Mouse (Mus musculus) CH12.LX (cell line): ENCODE data around the gene Tanc2. TPM values are rescaled to one million over a fixed set of nuclear protein-coding genes. Genes with fewer than 3 reads are reported as not detected.

Source experiments
- DNase-seq: peaks from one replicate; pipeline ENCODE4 v3.0.0-alpha.2; 2013; ENCODE audit errors: extremely low read depth
- H3K27ac ChIP-seq: 2 replicates; pipeline ENCODE4 v1.5.1; 2012; ENCODE audit warnings: low read depth, mild to moderate bottlenecking, control low read depth, moderate library complexity; ENCODE audit not compliant: insufficient read depth
- H3K27me3 ChIP-seq: replicated peaks from 2 replicates; pipeline ENCODE3; 2012; ENCODE audit warnings: inconsistent platforms
- H3K36me3 ChIP-seq, 2 experiments: replicated peaks in 1 of 2; 2 replicates each; pipeline versions ENCODE3 to v1.6.1; 2012; ENCODE audit warnings: inconsistent platforms in 1 of 2, low read length in 1 of 2, mild to moderate bottlenecking in 1 of 2, mixed read lengths in 1 of 2, moderate library complexity in 1 of 2; ENCODE audit not compliant: control insufficient read depth in 1 of 2, insufficient read depth in 1 of 2
- H3K4me1 ChIP-seq, 2 experiments: 2 replicates each; pipeline ENCODE4 v1.6.1; 2012; ENCODE audit warnings: inconsistent platforms in 1 of 2, moderate library complexity in 1 of 2; ENCODE audit not compliant: insufficient read depth in 2 of 2, control insufficient read depth in 1 of 2
- H3K4me2 ChIP-seq: 2 replicates; pipeline ENCODE4 v1.6.1; 2012; ENCODE audit warnings: low read depth, mild to moderate bottlenecking, control low read depth; ENCODE audit not compliant: poor library complexity, insufficient read depth, severe bottlenecking
- H3K4me3 ChIP-seq, 3 experiments: fragments of 150-350 bp in 1 of 3; sonication (generic) in 1 of 3; replicated peaks in 1 of 3; 2 replicates each; pipeline versions ENCODE3 to v1.5.1; 2011 to 2012; ENCODE audit warnings: low read depth in 2 of 3, low read length in 2 of 3, mild to moderate bottlenecking in 2 of 3, moderate library complexity in 2 of 3, control low read depth in 1 of 3, improper control_type of control experiment in 1 of 3, inconsistent platforms in 1 of 3, mixed read lengths in 1 of 3; ENCODE audit not compliant: poor library complexity in 1 of 3
- H3K79me2 ChIP-seq: replicated peaks from 2 replicates; pipeline ENCODE4 v1.6.1; 2012; ENCODE audit warnings: mild to moderate bottlenecking, moderate library complexity; ENCODE audit not compliant: control insufficient read depth, poor library complexity, insufficient read depth, severe bottlenecking; ENCODE audit errors: extremely low read depth
- H3K9ac ChIP-seq: 2 replicates; pipeline ENCODE4 v1.6.1; 2012; ENCODE audit warnings: low read depth, mild to moderate bottlenecking, control low read depth, moderate library complexity; ENCODE audit not compliant: insufficient read depth
- H3K9me3 ChIP-seq: replicated peaks from 2 replicates; pipeline ENCODE3; 2012; ENCODE audit warnings: low read length, inconsistent platforms, mixed read lengths
- CHD1 ChIP-seq: IDR thresholded peaks from 2 replicates; pipeline ENCODE4 v1.6.1; 2012; ENCODE audit warnings: low read depth, low read length, improper control_type of control experiment, inconsistent platforms
- E2F4 ChIP-seq: IDR thresholded peaks from 2 replicates; pipeline ENCODE4 v1.6.1; 2011; ENCODE audit warnings: low read depth, low read length, improper control_type of control experiment; ENCODE audit not compliant: insufficient replicate concordance
- GABPA ChIP-seq: IDR thresholded peaks from 2 replicates; pipeline ENCODE4 v1.6.1; 2012; ENCODE audit warnings: low read depth, low read length, improper control_type of control experiment, inconsistent platforms; ENCODE audit not compliant: insufficient replicate concordance
- HCFC1 ChIP-seq: IDR thresholded peaks from 2 replicates; pipeline ENCODE4 v1.6.1; 2012; ENCODE audit warnings: low read depth, mild to moderate bottlenecking, inconsistent platforms, low read length, improper control_type of control experiment
- JUN ChIP-seq: IDR thresholded peaks from 2 replicates; pipeline ENCODE4 v1.6.1; 2011; ENCODE audit warnings: low read depth, mild to moderate bottlenecking, low read length, improper control_type of control experiment, moderate library complexity; ENCODE audit not compliant: insufficient read depth
- JUND ChIP-seq: conservative IDR thresholded peaks from 2 replicates; pipeline ENCODE4 v1.6.1; 2011; ENCODE audit warnings: low read depth, low read length, improper control_type of control experiment
- MAFK ChIP-seq: IDR thresholded peaks from 2 replicates; pipeline ENCODE4 v1.6.1; 2011; ENCODE audit warnings: low read length, improper control_type of control experiment; ENCODE audit not compliant: insufficient replicate concordance
- MAZ ChIP-seq: IDR thresholded peaks from 2 replicates; pipeline ENCODE4 v1.6.1; 2012; ENCODE audit warnings: low read depth, mild to moderate bottlenecking, inconsistent platforms, low read length, improper control_type of control experiment, moderate library complexity
- MXI1 ChIP-seq: IDR thresholded peaks from 2 replicates; pipeline ENCODE4 v1.6.1; 2011; ENCODE audit warnings: mild to moderate bottlenecking, low read depth, low read length, improper control_type of control experiment
- MYC ChIP-seq: IDR thresholded peaks from 2 replicates; pipeline ENCODE4 v1.6.1; 2011; ENCODE audit warnings: low read depth, mild to moderate bottlenecking, improper control_type of control experiment, low read length
- NELFE ChIP-seq: IDR thresholded peaks from 2 replicates; pipeline ENCODE4 v1.6.1; 2011; ENCODE audit warnings: low read depth, low read length, improper control_type of control experiment
- NRF1 ChIP-seq: IDR thresholded peaks from 2 replicates; pipeline ENCODE4 v1.6.1; 2014; ENCODE audit warnings: low read depth, mild to moderate bottlenecking, inconsistent platforms, low read length, improper control_type of control experiment, moderate library complexity
- PAX5 ChIP-seq: IDR thresholded peaks from 2 replicates; pipeline ENCODE4 v1.6.1; 2012; ENCODE audit warnings: low read length, inconsistent platforms, mixed read lengths
- POLR2A ChIP-seq: IDR thresholded peaks from 2 replicates; pipeline ENCODE4 v1.6.1; 2011; ENCODE audit warnings: low read depth, mild to moderate bottlenecking, improper control_type of control experiment, low read length
- RAD21 ChIP-seq: IDR thresholded peaks from 2 replicates; pipeline ENCODE4 v1.6.1; 2011; ENCODE audit warnings: low read depth, mild to moderate bottlenecking, low read length, improper control_type of control experiment, moderate library complexity
- SIN3A ChIP-seq: IDR thresholded peaks from 2 replicates; pipeline ENCODE4 v1.6.1; 2012; ENCODE audit warnings: low read length, improper control_type of control experiment, inconsistent platforms
- SMC3 ChIP-seq: IDR thresholded peaks from 2 replicates; pipeline ENCODE4 v1.6.1; 2011; ENCODE audit warnings: low read depth, low read length, improper control_type of control experiment
- TBP ChIP-seq: conservative IDR thresholded peaks from 2 replicates; pipeline ENCODE4 v1.6.1; 2011; ENCODE audit warnings: low read depth, low read length, improper control_type of control experiment
- TCF12 ChIP-seq: IDR thresholded peaks from 2 replicates; pipeline ENCODE4 v1.6.1; 2014; ENCODE audit warnings: low read depth, mild to moderate bottlenecking, inconsistent platforms, low read length, improper control_type of control experiment
- USF1 ChIP-seq: IDR thresholded peaks from 2 replicates; pipeline ENCODE4 v1.6.1; 2014; ENCODE audit warnings: low read depth, mild to moderate bottlenecking, inconsistent platforms, low read length, improper control_type of control experiment
- USF2 ChIP-seq: conservative IDR thresholded peaks from 2 replicates; pipeline ENCODE4 v1.6.1; 2011; ENCODE audit warnings: low read depth, low read length, improper control_type of control experiment
- ZC3H11A ChIP-seq: IDR thresholded peaks from 2 replicates; pipeline ENCODE4 v1.6.1; 2012; ENCODE audit warnings: low read depth, mild to moderate bottlenecking, inconsistent platforms, low read length, improper control_type of control experiment
- ZMIZ1 ChIP-seq: IDR thresholded peaks from 2 replicates; pipeline ENCODE4 v1.6.1; 2012; ENCODE audit warnings: low read depth, mild to moderate bottlenecking, inconsistent platforms, low read length, improper control_type of control experiment
- dilution Hi-C: fragments of 300-500 bp; cut with MboI; formaldehyde crosslinking; loops from 2 replicates; pipeline ENCODE4 v1.14.3; 2020; ENCODE audit warnings: low sequenced_read_pairs; ENCODE audit not compliant: extremely low pct_unique_long_range_greater_than_20kb, extremely low pct_ligation_motif_present
- in situ Hi-C: fragments of 300-500 bp; cut with MboI; formaldehyde crosslinking; loops from 3 replicates; pipeline ENCODE4 v1.14.3; 2019; ENCODE audit warnings: low sequenced_read_pairs, low pct_ligation_motif_present, low pct_unique_long_range_greater_than_20kb, mixed read lengths
- polyA plus RNA-seq: library from polyadenylated mRNA; unstranded; fragments of >175 nt; gene quantifications from 2 replicates; pipeline ENCODE4 v1.2.1, GENCODE M21; 2012; ENCODE audit warnings: low read depth; ENCODE audit not compliant: insufficient read length
- total RNA-seq, 2 experiments: library from RNA; depleted of rRNA; stranded (reverse); fragments of 300-350 nt in 1 of 2; fragments of >200 nt in 1 of 2; gene quantifications; 2 replicates each; pipeline ENCODE4 v1.2.3; 2012 to 2014

Gene Tanc2
- total and polyA plus RNA-seq, 3 experiments = 2.6 to 10.4 (median 3.2) TPM

DNA sequence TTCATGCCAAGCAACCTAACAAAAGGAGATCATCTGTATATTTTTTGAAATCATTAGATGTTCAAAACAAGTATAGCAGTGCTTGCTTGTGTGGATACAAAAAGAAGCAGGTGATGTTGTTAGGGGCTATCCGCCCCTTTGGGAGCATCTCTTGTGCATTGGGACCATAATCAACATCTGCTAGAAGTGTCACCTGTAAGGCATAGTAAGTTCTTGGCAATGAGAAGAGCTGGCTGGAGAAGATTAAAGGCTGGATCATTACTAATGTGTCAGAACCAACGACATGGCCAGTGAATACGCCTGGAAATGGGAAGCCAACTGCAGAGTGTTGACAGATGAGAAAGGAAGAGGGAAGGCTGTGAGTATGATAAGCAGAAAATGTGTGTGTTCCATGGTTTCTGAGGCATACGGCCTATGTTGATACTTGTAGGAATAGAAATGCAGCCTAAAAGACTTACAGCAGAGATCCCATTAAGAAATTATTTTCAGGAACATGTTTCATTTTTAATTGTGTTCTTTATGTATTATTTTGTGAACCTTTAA is 142.3 kb downstream of the Tanc2 start:
- Histone ChIP-seq H3K4me3 (no peak overlapping the region), H3K79me2 (no peaks in the 10 kb centered on the region), H3K9ac (no peak overlapping the region), H3K4me1 (no peaks in the 10 kb centered on the region), H3K27ac (no peak overlapping the region), H3K27me3 (no peaks in the 10 kb centered on the region), H3K4me2 (no peak overlapping the region), H3K9me3 (no peaks in the 10 kb centered on the region), H3K36me3 (no peaks in the 10 kb centered on the region)
- dilution Hi-C loops = no loop called here
- no peak for DNase-seq
- in situ Hi-C loops = no loop called here
- TF ChIP-seq USF2 (no peak), HCFC1 (no peak), MYC (no peak), JUND (no peak), POLR2A (no peak), USF1 (no peak), TBP (no peak), CHD1 (no peak), MAZ (no peak), TCF12 (no peak), ZMIZ1 (no peak), MXI1 (no peak), PAX5 (no peak), MAFK (no peak), SMC3 (no peak), E2F4 (no peak), NRF1 (no peak), JUN (no peak)

DNA sequence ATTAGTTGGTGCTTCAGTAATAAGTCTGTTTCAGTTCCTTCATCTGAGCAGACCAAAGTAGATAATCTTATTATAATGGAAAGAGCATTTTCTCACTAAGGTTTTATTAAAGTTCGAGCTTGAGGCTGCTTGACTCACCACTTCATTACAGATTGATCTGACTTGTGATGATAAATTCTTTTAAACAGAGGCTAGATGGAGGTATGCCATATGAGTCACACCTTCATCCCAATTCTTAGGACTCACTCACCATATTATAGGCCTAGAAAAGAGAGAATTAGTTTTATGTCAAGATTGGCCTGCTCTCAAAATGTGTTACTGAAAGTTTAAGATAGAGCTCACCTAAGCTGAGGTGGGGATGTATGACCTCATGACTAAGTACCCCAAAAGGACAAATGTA is 153.4 kb downstream of the Tanc2 start:
- H3K4me1 ChIP-seq = peaks cover 0 to 12% of the 10 kb centered on the region in 2 experiments; a peak in 2 of 4 replicates
- no peak overlapping the region for H3K4me2 ChIP-seq
- no peak overlapping the region for H3K4me3 ChIP-seq
- no peaks in the 10 kb centered on the region for H3K27me3 ChIP-seq
- in situ Hi-C loops (no loop called here), dilution Hi-C loops (no loop called here)
- no peak for DNase-seq
- no peak overlapping the region for H3K9ac ChIP-seq
- no peaks in the 10 kb centered on the region for H3K9me3 ChIP-seq
- H3K27ac ChIP-seq = no peak overlapping the region
- no peaks in the 10 kb centered on the region for H3K36me3 ChIP-seq
- H3K79me2 ChIP-seq = no peaks in the 10 kb centered on the region
- no peak for TF ChIP-seq USF1
- TF ChIP-seq ZMIZ1 = no peak
- no peak for TF ChIP-seq GABPA
- no peak for TF ChIP-seq MYC
- no peak for TF ChIP-seq ZC3H11A
- TF ChIP-seq POLR2A = no peak
- no peak for TF ChIP-seq MAFK
- no peak for TF ChIP-seq SIN3A
- no peak for TF ChIP-seq RAD21
- no peak for TF ChIP-seq MXI1
- no peak for TF ChIP-seq NELFE
